Mouse (Mus musculus): ENCODE measurements at regions not wholly inside any gene's neighbourhood (a gene's known extent, or its start where the extent isn't known, plus 50 kb on each side); places are given as distances from the start of the nearest gene placed in this dataset.

GRCm38 (mm10) chr15:90021746-90022312, 180.2 kb upstream of the Syt10 start:
- no peak for DNase-seq (ENCODE audit: low read depth, low spot score)

GRCm38 (mm10) chr15:90023164-90023563, 181.5 kb upstream of the Syt10 start:
- no peak for DNase-seq (ENCODE audit: low read depth, low spot score)

GRCm38 (mm10) chr15:90034356-90034755, 189.8 kb upstream of the Alg10b start:
- no peak for DNase-seq (ENCODE audit: low read depth, low spot score)

GRCm38 (mm10) chr15:90045683-90046082, 178.4 kb upstream of the Alg10b start:
- peak; percentile 52 for DNase-seq (ENCODE audit: low read depth, low spot score)

- DNase-seq (ENCODE audit: low read depth, low spot score), result peak; percentile 67
Observed at GRCm38 (mm10) chr15:90062021-90062420, 162.1 kb upstream of the Alg10b start.

GRCm38 (mm10) chr15:90065768-90066167, 158.3 kb upstream of the Alg10b start:
- no peak for DNase-seq (ENCODE audit: low read depth, low spot score)

GRCm38 (mm10) chr15:90072078-90072477, 152.0 kb upstream of the Alg10b start:
- DNase-seq (ENCODE audit: low read depth, low spot score), result peak; percentile 49

GRCm38 (mm10) chr15:90082175-90082951, 141.7 kb upstream of the Alg10b start:
- no peak for DNase-seq (ENCODE audit: low read depth, low spot score)

- peak; percentile 40 for DNase-seq (ENCODE audit: low read depth, low spot score)
Observed at GRCm38 (mm10) chr15:90109445-90109988, 114.6 kb upstream of the Alg10b start.

- peak; percentile 29 for DNase-seq (ENCODE audit: low read depth, low spot score)
Observed at GRCm38 (mm10) chr15:90113611-90114010, 110.5 kb upstream of the Alg10b start.

- DNase-seq (ENCODE audit: low read depth, low spot score), result peak; percentile 73
Observed at GRCm38 (mm10) chr15:90119747-90120146, 104.4 kb upstream of the Alg10b start.

GRCm38 (mm10) chr15:90123999-90124398, 100.1 kb upstream of the Alg10b start:
- peak; percentile 88 for DNase-seq (ENCODE audit: low read depth, low spot score)

- no peak for DNase-seq (ENCODE audit: low read depth, low spot score)
Observed at GRCm38 (mm10) chr15:90125146-90125545, 99.0 kb upstream of the Alg10b start.

- peak; percentile 74 for DNase-seq (ENCODE audit: low read depth, low spot score)
Observed at GRCm38 (mm10) chr15:90131777-90132176, 92.3 kb upstream of the Alg10b start.

GRCm38 (mm10) chr15:90140966-90141365, 83.1 kb upstream of the Alg10b start:
- DNase-seq (ENCODE audit: low read depth, low spot score), result no peak

- DNase-seq (ENCODE audit: low read depth, low spot score), result no peak
Observed at GRCm38 (mm10) chr15:90148663-90149062, 75.4 kb upstream of the Alg10b start.

GRCm38 (mm10) chr15:90153821-90154560, 70.1 kb upstream of the Alg10b start:
- peak; percentile 87 for DNase-seq (ENCODE audit: low read depth, low spot score)

Data from brain, adult 2 months (tissue).